Mouse (Mus musculus): ENCODE measurements at regions not wholly inside any gene's neighbourhood (a gene's known extent, or its start where the extent isn't known, plus 50 kb on each side); places are given as distances from the start of the nearest gene placed in this dataset.

DNA sequence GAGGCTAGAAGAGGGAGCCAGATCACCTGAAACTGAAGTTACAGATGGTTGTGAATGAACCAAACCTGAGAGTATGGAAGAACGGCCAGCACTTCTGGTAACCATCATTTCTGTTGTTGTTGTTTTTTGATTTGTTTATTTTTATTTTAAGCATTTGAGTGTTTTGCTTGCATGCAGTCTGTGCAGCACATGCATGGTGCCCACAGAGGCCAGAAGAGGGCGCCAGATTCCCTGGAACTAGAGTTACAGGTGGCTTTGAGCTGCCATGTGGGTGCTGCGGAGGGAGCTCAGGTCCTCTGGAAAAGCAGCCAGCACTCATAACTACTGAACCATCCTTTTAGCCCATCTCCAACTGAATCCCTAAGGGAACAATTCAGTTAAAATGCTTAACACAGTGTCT lies 159.7 kb downstream of the Gpat3 start:
- Histone ChIP-seq H3K4me1 (ENCODE audit: control insufficient read depth in 1 of 2, insufficient read depth in 2 of 2) (no peaks in the 10 kb centered on the region), H3K9me3 (replicated peaks; ENCODE audit: low read length) (no peaks in the 10 kb centered on the region), H3K9ac (ENCODE audit: insufficient read depth, low read depth) (no peak overlapping the region), H3K4me2 (ENCODE audit: insufficient read depth, low read depth, poor library complexity, severe bottlenecking) (no peak overlapping the region), H3K27me3 (replicated peaks) (no peaks in the 10 kb centered on the region), H3K36me3 (replicated peaks in 1 of 2; ENCODE audit: control insufficient read depth in 1 of 2, insufficient read depth in 1 of 2, low read length in 1 of 2) (no peaks in the 10 kb centered on the region), H3K79me2 (replicated peaks; ENCODE audit: control insufficient read depth, extremely low read depth, insufficient read depth, poor library complexity, severe bottlenecking) (no peaks in the 10 kb centered on the region), H3K4me3 (replicated peaks in 1 of 3; ENCODE audit: low read depth in 2 of 3, low read length in 2 of 3, poor library complexity in 1 of 3) (no peak overlapping the region), H3K27ac (ENCODE audit: insufficient read depth, low read depth) (no peak overlapping the region)
- in situ Hi-C loops (cut with MboI; ENCODE audit: low pct_ligation_motif_present, low pct_unique_long_range_greater_than_20kb, low sequenced_read_pairs) (no loop called here), dilution Hi-C loops (cut with MboI; ENCODE audit: extremely low pct_ligation_motif_present, extremely low pct_unique_long_range_greater_than_20kb, low sequenced_read_pairs) (no loop called here)
- TF ChIP-seq RCOR1 (conservative IDR thresholded peaks at IDR 0.05; ENCODE audit: low read depth, low read length) = no peak
- TF ChIP-seq SIN3A (IDR thresholded peaks at IDR 0.05; ENCODE audit: low read length) = no peak
- peak; percentile 2; the same call in 1 of the 2 replicates for TF ChIP-seq SMC3 (IDR thresholded peaks at IDR 0.05; ENCODE audit: low read depth, low read length)
- TF ChIP-seq CTCF (conservative IDR thresholded peaks at IDR 0.05 in 1 of 2, IDR thresholded peaks at IDR 0.05 in 1 of 2; ENCODE audit: low read depth in 2 of 2, low read length in 2 of 2) = peak in 1 of 2 experiments; percentile 40; a peak in 3 of 4 replicates
- no peak for TF ChIP-seq E2F4 (IDR thresholded peaks at IDR 0.05; ENCODE audit: insufficient replicate concordance, low read depth, low read length)
- TF ChIP-seq MYC (IDR thresholded peaks at IDR 0.05; ENCODE audit: low read depth, low read length) = no peak
- TF ChIP-seq RAD21 (IDR thresholded peaks at IDR 0.05; ENCODE audit: low read depth, low read length) = peak; percentile 19
- peak; percentile 8 for DNase-seq (ENCODE audit: extremely low read depth)

GRCm38 (mm10) chr5:101000436-101000835 lies 154.9 kb downstream of the Gpat3 start:
- Histone ChIP-seq H3K4me1 (ENCODE audit: control insufficient read depth in 1 of 2, insufficient read depth in 2 of 2) (no peaks in the 10 kb centered on the region), H3K9me3 (replicated peaks; ENCODE audit: low read length) (no peaks in the 10 kb centered on the region), H3K27me3 (replicated peaks) (no peaks in the 10 kb centered on the region), H3K4me3 (replicated peaks in 1 of 3; ENCODE audit: low read depth in 2 of 3, low read length in 2 of 3, poor library complexity in 1 of 3) (no peak overlapping the region), H3K4me2 (ENCODE audit: insufficient read depth, low read depth, poor library complexity, severe bottlenecking) (no peak overlapping the region), H3K9ac (ENCODE audit: insufficient read depth, low read depth) (no peak overlapping the region), H3K36me3 (replicated peaks in 1 of 2; ENCODE audit: control insufficient read depth in 1 of 2, insufficient read depth in 1 of 2, low read length in 1 of 2) (no peaks in the 10 kb centered on the region), H3K27ac (ENCODE audit: insufficient read depth, low read depth) (no peak overlapping the region), H3K79me2 (replicated peaks; ENCODE audit: control insufficient read depth, extremely low read depth, insufficient read depth, poor library complexity, severe bottlenecking) (no peaks in the 10 kb centered on the region)
- in situ Hi-C loops (cut with MboI; ENCODE audit: low pct_ligation_motif_present, low pct_unique_long_range_greater_than_20kb, low sequenced_read_pairs) = no loop called here
- no peak for DNase-seq (ENCODE audit: extremely low read depth)
- no peak for TF ChIP-seq KAT2A (IDR thresholded peaks at IDR 0.05; ENCODE audit: insufficient replicate concordance, low read length)
- no peak for TF ChIP-seq MAFK (IDR thresholded peaks at IDR 0.05; ENCODE audit: insufficient replicate concordance, low read length)
- no peak for TF ChIP-seq SMC3 (IDR thresholded peaks at IDR 0.05; ENCODE audit: low read depth, low read length)
- TF ChIP-seq ZMIZ1 (IDR thresholded peaks at IDR 0.05; ENCODE audit: low read depth, low read length) = no peak
- no peak for TF ChIP-seq SIN3A (IDR thresholded peaks at IDR 0.05; ENCODE audit: low read length)
- TF ChIP-seq CHD1 (IDR thresholded peaks at IDR 0.05; ENCODE audit: low read depth, low read length) = no peak
- TF ChIP-seq ZC3H11A (IDR thresholded peaks at IDR 0.05; ENCODE audit: low read depth, low read length) = no peak
- TF ChIP-seq MXI1 (IDR thresholded peaks at IDR 0.05; ENCODE audit: low read depth, low read length) = no peak
- no peak for TF ChIP-seq NELFE (IDR thresholded peaks at IDR 0.05; ENCODE audit: low read depth, low read length)
- dilution Hi-C loops (cut with MboI; ENCODE audit: extremely low pct_ligation_motif_present, extremely low pct_unique_long_range_greater_than_20kb, low sequenced_read_pairs) = no loop called here

DNA sequence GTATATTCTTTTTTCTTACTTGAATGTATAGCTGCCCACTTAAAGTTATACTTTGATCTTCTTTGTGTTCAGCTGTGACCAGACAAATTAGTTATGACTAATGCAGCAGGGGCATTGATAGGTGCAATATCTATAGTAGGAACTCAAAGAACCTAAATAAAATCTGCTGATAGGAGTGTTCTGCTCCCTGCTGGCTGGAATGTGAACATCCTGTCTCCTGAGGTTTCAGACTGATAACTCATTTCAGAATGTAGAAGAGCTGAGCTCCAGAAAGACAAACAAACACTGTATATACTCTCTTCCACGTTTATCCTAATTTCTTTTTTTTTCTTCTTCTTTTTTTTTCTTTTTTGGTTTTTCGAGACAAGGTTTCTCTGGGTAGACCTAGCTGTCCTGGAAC lies 146.9 kb downstream of the Gpat3 start:
- dilution Hi-C loops (cut with MboI; ENCODE audit: extremely low pct_ligation_motif_present, extremely low pct_unique_long_range_greater_than_20kb, low sequenced_read_pairs) = no loop called here
- Histone ChIP-seq H3K4me2 (ENCODE audit: insufficient read depth, low read depth, poor library complexity, severe bottlenecking) (no peak overlapping the region), H3K36me3 (replicated peaks in 1 of 2; ENCODE audit: control insufficient read depth in 1 of 2, insufficient read depth in 1 of 2, low read length in 1 of 2) (no peaks in the 10 kb centered on the region), H3K4me1 (ENCODE audit: control insufficient read depth in 1 of 2, insufficient read depth in 2 of 2) (no peaks in the 10 kb centered on the region), H3K9me3 (replicated peaks; ENCODE audit: low read length) (no peaks in the 10 kb centered on the region), H3K9ac (ENCODE audit: insufficient read depth, low read depth) (no peak overlapping the region), H3K4me3 (replicated peaks in 1 of 3; ENCODE audit: low read depth in 2 of 3, low read length in 2 of 3, poor library complexity in 1 of 3) (no peak overlapping the region), H3K79me2 (replicated peaks; ENCODE audit: control insufficient read depth, extremely low read depth, insufficient read depth, poor library complexity, severe bottlenecking) (no peaks in the 10 kb centered on the region), H3K27me3 (replicated peaks) (no peaks in the 10 kb centered on the region), H3K27ac (ENCODE audit: insufficient read depth, low read depth) (no peak overlapping the region)
- in situ Hi-C loops (cut with MboI; ENCODE audit: low pct_ligation_motif_present, low pct_unique_long_range_greater_than_20kb, low sequenced_read_pairs) = no loop called here
- no peak for TF ChIP-seq GABPA (IDR thresholded peaks at IDR 0.05; ENCODE audit: insufficient replicate concordance, low read depth, low read length)
- TF ChIP-seq CTCF (conservative IDR thresholded peaks at IDR 0.05 in 1 of 2, IDR thresholded peaks at IDR 0.05 in 1 of 2; ENCODE audit: low read depth in 2 of 2, low read length in 2 of 2) = peak in 1 of 2 experiments; percentile 32; a peak in 2 of 4 replicates
- DNase-seq (ENCODE audit: extremely low read depth) = no peak

Data from CH12.LX (cell line).